Mouse (Mus musculus) kidney, adult 2 months (tissue): ENCODE measurements at regions not wholly inside any gene's neighbourhood (a gene's known extent, or its start where the extent isn't known, plus 50 kb on each side); places are given as distances from the start of the nearest gene placed in this dataset.

Source experiments
- DNase-seq: peaks from one replicate; pipeline ENCODE4 v3.0.0; 2021
- H3K27ac ChIP-seq: fragments of 200-500 bp; 2 replicates; pipeline ENCODE4 v1.5.1; 2012; ENCODE audit warnings: low read depth, low read length, control low read depth, inconsistent platforms; ENCODE audit not compliant: insufficient read depth
- H3K27me3 ChIP-seq: fragments of 200-500 bp; replicated peaks from 2 replicates; pipeline ENCODE4 v1.6.1; 2012; ENCODE audit warnings: mild to moderate bottlenecking, moderate library complexity, low read length, inconsistent platforms; ENCODE audit not compliant: control insufficient read depth, insufficient read depth
- H3K36me3 ChIP-seq: fragments of 200-500 bp; 2 replicates; pipeline ENCODE4 v1.6.1; 2012; ENCODE audit warnings: mild to moderate bottlenecking, moderate library complexity, low read length, inconsistent platforms; ENCODE audit not compliant: control insufficient read depth, insufficient read depth
- H3K4me1 ChIP-seq: fragments of 200-500 bp; 2 replicates; pipeline ENCODE4 v1.6.1; 2011; ENCODE audit warnings: low read length; ENCODE audit not compliant: control insufficient read depth, insufficient read depth
- H3K4me3 ChIP-seq: fragments of 200-500 bp; 2 replicates; pipeline ENCODE4 v1.5.1; 2011; ENCODE audit warnings: mild to moderate bottlenecking, low read depth, low read length, control low read depth; ENCODE audit not compliant: insufficient read depth
- CTCF ChIP-seq: fragments of 200-500 bp; conservative IDR thresholded peaks from 2 replicates; pipeline ENCODE4 v1.5.1; 2011; ENCODE audit warnings: low read depth, mild to moderate bottlenecking, control low read depth, low read length, moderate library complexity, mixed read lengths; ENCODE audit not compliant: insufficient read depth, insufficient read length
- POLR2A ChIP-seq: fragments of 200-500 bp; IDR thresholded peaks from one replicate; pipeline ENCODE4 v1.6.1; 2011; ENCODE audit warnings: low read depth, low read length, control low read depth
- WGBS: fragments of 180-500 bp; shearing (Covaris S2); methylation state at CpG from one replicate; pipeline ENCODE4 v1.1.7; 2018; 5-methylcytosine and 5-hydroxymethylcytosine counted together

- WGBS = 29% methylated on average over 9 of the region's 9 CpGs
- H3K27ac ChIP-seq = no peak overlapping the region
These were observed 416.3 kb downstream of the Ccdc171 start for GRCm38 (mm10) chr4:83941693-83942092.

GRCm38 (mm10) chr4:83949612-83950011, 424.3 kb downstream of the Ccdc171 start:
- H3K36me3 ChIP-seq = no peaks in the 10 kb centered on the region
- no peak overlapping the region for H3K27ac ChIP-seq
- H3K4me3 ChIP-seq = no peak overlapping the region
- no peak for TF ChIP-seq CTCF
- no peak for TF ChIP-seq POLR2A
- peak; percentile 4 for DNase-seq
- H3K4me1 ChIP-seq = no peaks in the 10 kb centered on the region
- H3K27me3 ChIP-seq = no peaks in the 10 kb centered on the region
- 96% methylated on average over 2 of the region's 2 CpGs for WGBS

More at GRCm38 (mm10) chr4:83941693-83942092, 416.3 kb downstream of the Ccdc171 start:
- TF ChIP-seq CTCF = no peak
- H3K4me3 ChIP-seq = no peak overlapping the region
- no peaks in the 10 kb centered on the region for H3K4me1 ChIP-seq
- H3K27me3 ChIP-seq = no peaks in the 10 kb centered on the region
- H3K36me3 ChIP-seq = no peaks in the 10 kb centered on the region
- DNase-seq = no peak

GRCm38 (mm10) chr4:83950809-83951409, 425.6 kb downstream of the Ccdc171 start:
- Histone ChIP-seq H3K4me3 (no peak overlapping the region), H3K27ac (no peak overlapping the region), H3K27me3 (no peaks in the 10 kb centered on the region), H3K4me1 (no peaks in the 10 kb centered on the region), H3K36me3 (no peaks in the 10 kb centered on the region)
- no peak for DNase-seq
- TF ChIP-seq CTCF (no peak), POLR2A (no peak)
- 81% methylated on average over 10 of the region's 10 CpGs for WGBS

GRCm38 (mm10) chr4:83956252-83956904, 431.0 kb downstream of the Ccdc171 start:
- H3K4me3 ChIP-seq = no peak overlapping the region
- no peak for DNase-seq
- H3K36me3 ChIP-seq = no peaks in the 10 kb centered on the region
- no peaks in the 10 kb centered on the region for H3K27me3 ChIP-seq
- H3K4me1 ChIP-seq = no peaks in the 10 kb centered on the region
- WGBS = 88% methylated on average over 12 of the region's 12 CpGs
- no peak overlapping the region for H3K27ac ChIP-seq
- TF ChIP-seq POLR2A (no peak), CTCF (no peak)

GRCm38 (mm10) chr4:83957217-83957692, 431.9 kb downstream of the Ccdc171 start:
- no peaks in the 10 kb centered on the region for H3K4me1 ChIP-seq
- TF ChIP-seq CTCF = no peak
- no peak for TF ChIP-seq POLR2A
- WGBS = 43% methylated on average over 5 of the region's 5 CpGs
- no peak for DNase-seq
- no peak overlapping the region for H3K4me3 ChIP-seq
- H3K27me3 ChIP-seq = no peaks in the 10 kb centered on the region
- no peak overlapping the region for H3K27ac ChIP-seq
- H3K36me3 ChIP-seq = no peaks in the 10 kb centered on the region

GRCm38 (mm10) chr4:83966898-83967297, 441.6 kb downstream of the Ccdc171 start:
- DNase-seq = no peak
- TF ChIP-seq POLR2A (no peak), CTCF (no peak)
- WGBS = 92% methylated on average over 1 of the region's 1 CpGs
- H3K27me3 ChIP-seq = no peaks in the 10 kb centered on the region
- H3K36me3 ChIP-seq = no peaks in the 10 kb centered on the region
- no peak overlapping the region for H3K27ac ChIP-seq
- no peak overlapping the region for H3K4me3 ChIP-seq
- H3K4me1 ChIP-seq = no peaks in the 10 kb centered on the region

- WGBS = 92% methylated on average over 4 of the region's 4 CpGs
- Histone ChIP-seq H3K4me1 (no peaks in the 10 kb centered on the region), H3K27ac (no peak overlapping the region), H3K4me3 (no peak overlapping the region), H3K36me3 (no peaks in the 10 kb centered on the region), H3K27me3 (no peaks in the 10 kb centered on the region)
- no peak for TF ChIP-seq POLR2A
- no peak for TF ChIP-seq CTCF
- DNase-seq = no peak
These were observed 447.8 kb downstream of the Ccdc171 start for GRCm38 (mm10) chr4:83973162-83973561.
